Mouse (Mus musculus) embryonic facial prominence, embryonic 11.5 days (tissue): ENCODE results near the gene Eogt. TPM values are rescaled to one million over a fixed set of nuclear protein-coding genes. Genes with fewer than 3 reads are reported as not detected.

ENCODE experiments used
- ATAC-seq: fragments of 200-750 bp; cut with Nextera tagmentation; replicated peaks from 2 replicates; pipeline ENCODE4 v1.8.0; 2017; ENCODE audit warnings: low read depth; ENCODE audit not compliant: insufficient number of reproducible peaks, low FRiP score, low TSS enrichment
- DNase-seq: peaks from one replicate; pipeline ENCODE4 v3.0.0-alpha.2; 2015; ENCODE audit warnings: low spot score
- H3K27ac ChIP-seq: fragments of 300-500 bp; sonication (generic); replicated peaks from 2 replicates; pipeline ENCODE4 v1.5.1; 2014; ENCODE audit warnings: mild to moderate bottlenecking, low read depth, low read length, control low read depth
- H3K27me3 ChIP-seq: fragments of 300-500 bp; sonication (generic); 2 replicates; pipeline ENCODE4 v1.6.1; 2014; ENCODE audit warnings: mild to moderate bottlenecking, low read length, moderate library complexity, mixed read lengths; ENCODE audit not compliant: control insufficient read depth, insufficient read depth
- H3K36me3 ChIP-seq: fragments of 300-500 bp; sonication (generic); replicated peaks from 2 replicates; pipeline ENCODE4 v1.6.1; 2014; ENCODE audit warnings: low read depth, mild to moderate bottlenecking, low read length, moderate library complexity, mixed read lengths; ENCODE audit not compliant: control insufficient read depth, insufficient read depth
- H3K4me1 ChIP-seq: fragments of 300-500 bp; sonication (generic); 2 replicates; pipeline ENCODE4 v1.6.1; 2014; ENCODE audit warnings: low read length, mixed read lengths; ENCODE audit not compliant: control insufficient read depth, insufficient read depth
- H3K4me2 ChIP-seq: fragments of 300-500 bp; sonication (generic); 2 replicates; pipeline ENCODE4 v1.6.1; 2014; ENCODE audit warnings: low read depth, mild to moderate bottlenecking, control low read depth, low read length, moderate library complexity
- H3K4me3 ChIP-seq: fragments of 300-500 bp; sonication (generic); 2 replicates; pipeline ENCODE4 v1.5.1; 2014; ENCODE audit warnings: low read depth, low read length, control low read depth
- H3K9ac ChIP-seq: fragments of 300-500 bp; sonication (generic); replicated peaks from 2 replicates; pipeline ENCODE4 v1.6.1; 2014; ENCODE audit warnings: mild to moderate bottlenecking, control low read depth, low read length
- H3K9me3 ChIP-seq: fragments of 300-500 bp; sonication (generic); replicated peaks from 2 replicates; pipeline ENCODE4 v1.6.1; 2016; ENCODE audit warnings: mild to moderate bottlenecking, low read length, inconsistent platforms, mixed read lengths; ENCODE audit not compliant: control insufficient read depth
- WGBS: fragments of 180-500 bp; shearing (Covaris S2); extraction: QIAGEN DNeasy Blood & Tissue Kit; methylation state at CpG from one replicate; pipeline ENCODE4 v1.1.7; 2014; 5-methylcytosine and 5-hydroxymethylcytosine counted together
- polyA plus RNA-seq: library from polyadenylated mRNA; unstranded; fragments of >200 nt; fragmentation: Nextera tagmentation; extraction: Ambion mirVana; gene quantifications from 2 replicates; pipeline ENCODE4 v1.2.1, GENCODE M21; 2014

Eogt gene
- polyA plus RNA-seq = 5.5 and 6.9 TPM in 2 replicates

- Histone ChIP-seq H3K27ac (peak within 1 kb of the TSS; percentile 47; the same call in 1 of the 2 replicates), H3K36me3 (no peaks in the 10 kb centered on the region), H3K27me3 (no peaks in the 10 kb centered on the region), H3K4me3 (peak within 1 kb of the TSS; percentile 64), H3K9me3 (no peaks in the 10 kb centered on the region), H3K9ac (peak within 1 kb of the TSS; percentile 84), H3K4me1 (no peaks in the 10 kb centered on the region; the same call in none of the 2 replicates), H3K4me2 (peak within 1 kb of the TSS; percentile 97)
- 1% methylated on average over 56 of the region's 56 CpGs for WGBS
- ATAC-seq (peak; percentile 73), DNase-seq (peak; percentile 65)
Observed at GRCm38 (mm10) chr6:97148383-97149251, at the start of gene Eogt. TSS of gene Eogt (minus strand) at chr6:97149182.

GRCm38 (mm10) chr6:97179367-97179828, 30.4 kb upstream of the Eogt start:
- peak overlapping the region; percentile 96 for H3K9ac ChIP-seq
- ATAC-seq (peak; percentile 68), DNase-seq (no peak)
- no peaks in the 10 kb centered on the region; the same call in 1 of the 2 replicates for H3K36me3 ChIP-seq
- H3K4me1 ChIP-seq = no peaks in the 10 kb centered on the region
- H3K9me3 ChIP-seq = no peaks in the 10 kb centered on the region
- H3K4me3 ChIP-seq = peak overlapping the region; percentile 83
- 9% methylated on average over 11 of the region's 11 CpGs for WGBS
- H3K27ac ChIP-seq = peak overlapping the region; percentile 84
- H3K4me2 ChIP-seq = peak overlapping the region; percentile 65
- no peaks in the 10 kb centered on the region for H3K27me3 ChIP-seq

GRCm38 (mm10) chr6:97178491-97179366, 29.7 kb upstream of the Eogt start, which contains the start of gene Tmf1:
TSS of gene Tmf1 (minus strand) at chr6:97179122.
- under 1% methylated on average over 79 of the region's 80 CpGs for WGBS
- Histone ChIP-seq H3K27ac (peak within 1 kb of the TSS; percentile 84), H3K4me3 (peak within 1 kb of the TSS; percentile 83), H3K27me3 (no peaks in the 10 kb centered on the region), H3K9ac (peak within 1 kb of the TSS; percentile 96), H3K36me3 (no peaks in the 10 kb centered on the region; the same call in 1 of the 2 replicates), H3K9me3 (no peaks in the 10 kb centered on the region), H3K4me2 (peak within 1 kb of the TSS; percentile 65), H3K4me1 (no peaks in the 10 kb centered on the region)
- ATAC-seq = peak; percentile 95
- DNase-seq = peak; percentile 96

- H3K36me3 ChIP-seq = no peaks in the 10 kb centered on the region; the same call in 1 of the 2 replicates
- H3K4me2 ChIP-seq = no peak overlapping the region
- WGBS = 78% methylated on average over 11 of the region's 11 CpGs
Observed at GRCm38 (mm10) chr6:97175716-97176115, 26.7 kb upstream of the Eogt start.

GRCm38 (mm10) chr6:97150156-97150555, 1.2 kb upstream of the Eogt start:
- H3K27me3 ChIP-seq = no peaks in the 10 kb centered on the region
- no peak overlapping the region for H3K9ac ChIP-seq
- no peak for DNase-seq
- no peak for ATAC-seq
- no peak overlapping the region for H3K4me3 ChIP-seq
- H3K4me1 ChIP-seq = no peaks in the 10 kb centered on the region; the same call in none of the 2 replicates
- no peak overlapping the region for H3K27ac ChIP-seq
- H3K36me3 ChIP-seq = no peaks in the 10 kb centered on the region
- H3K9me3 ChIP-seq = no peaks in the 10 kb centered on the region
- 78% methylated on average over 6 of the region's 6 CpGs for WGBS
- no peak overlapping the region for H3K4me2 ChIP-seq

More at GRCm38 (mm10) chr6:97175716-97176115, 26.7 kb upstream of the Eogt start:
- Histone ChIP-seq H3K9ac (no peak overlapping the region), H3K27me3 (no peaks in the 10 kb centered on the region), H3K27ac (no peak overlapping the region), H3K4me3 (no peak overlapping the region), H3K4me1 (no peaks in the 10 kb centered on the region), H3K9me3 (no peaks in the 10 kb centered on the region)
- DNase-seq (no peak), ATAC-seq (no peak)

GRCm38 (mm10) chr6:97149721-97150120, 739 bp upstream of the Eogt start:
- no peaks in the 10 kb centered on the region for H3K27me3 ChIP-seq
- H3K4me2 ChIP-seq = no peak overlapping the region
- H3K4me1 ChIP-seq = no peaks in the 10 kb centered on the region; the same call in none of the 2 replicates
- no peak overlapping the region for H3K27ac ChIP-seq
- WGBS = 88% methylated on average over 2 of the region's 2 CpGs
- no peaks in the 10 kb centered on the region for H3K9me3 ChIP-seq
- ATAC-seq (no peak), DNase-seq (no peak)
- H3K4me3 ChIP-seq = no peak overlapping the region
- H3K9ac ChIP-seq = no peak overlapping the region
- no peaks in the 10 kb centered on the region for H3K36me3 ChIP-seq

GRCm38 (mm10) chr6:97147755-97148382, 1.1 kb downstream of the Eogt start:
- peak; percentile 53 for DNase-seq
- no peak overlapping the region; the same call in 1 of the 2 replicates for H3K27ac ChIP-seq

More at GRCm38 (mm10) chr6:97147755-97148382, 1.1 kb downstream of the Eogt start:
- Histone ChIP-seq H3K9me3 (no peaks in the 10 kb centered on the region), H3K4me1 (no peaks in the 10 kb centered on the region; the same call in none of the 2 replicates), H3K9ac (peak overlapping the region; percentile 84), H3K27me3 (no peaks in the 10 kb centered on the region), H3K4me3 (peak overlapping the region; percentile 64), H3K36me3 (no peaks in the 10 kb centered on the region), H3K4me2 (peak overlapping the region; percentile 97)
- peak; percentile 67; the same call in 1 of the 2 replicates for ATAC-seq
- WGBS = 16% methylated on average over 18 of the region's 18 CpGs
